Mouse (Mus musculus) kidney, adult 18-20 months (tissue): Measurements from ENCODE around the gene Rbm39.
A peak's percentile ranks its signal among the peaks of the same experiment; 100 is the strongest.
"Not testable (repeated sequence)": the region's sequence is repeated elsewhere in the genome, so short reads cannot be mapped to it uniquely, and the experiment has no call there.

Experiments used
- DNase-seq: peaks from one replicate; pipeline ENCODE4 v3.0.0; 2021

The Rbm39 gene

GRCm38 (mm10) chr2:156180094-156180821, at the start of gene Rbm39:
TSS of gene Rbm39 (minus strand) at chr2:156180238.
- DNase-seq, result peak; percentile 100

- no peak for DNase-seq
Measured at GRCm38 (mm10) chr2:156229171-156229570, 49.1 kb upstream of the Rbm39 start.

- no peak for DNase-seq
Measured at GRCm38 (mm10) chr2:156227689-156228088, 47.7 kb upstream of the Rbm39 start.

- no peak for DNase-seq
Measured at GRCm38 (mm10) chr2:156224043-156224442, 44.0 kb upstream of the Rbm39 start.

GRCm38 (mm10) chr2:156222100-156222499, 42.1 kb upstream of the Rbm39 start:
- DNase-seq, result no peak

GRCm38 (mm10) chr2:156217786-156218185, 37.7 kb upstream of the Rbm39 start:
- no peak for DNase-seq

GRCm38 (mm10) chr2:156203917-156204316, 23.9 kb upstream of the Rbm39 start:
- DNase-seq, result no peak

GRCm38 (mm10) chr2:156202848-156203437, 22.9 kb upstream of the Rbm39 start:
- peak; percentile 79 for DNase-seq

- no peak for DNase-seq
Measured at GRCm38 (mm10) chr2:156201486-156201885, 21.4 kb upstream of the Rbm39 start.

GRCm38 (mm10) chr2:156199944-156200343, 19.9 kb upstream of the Rbm39 start:
- DNase-seq, result no peak

- DNase-seq, result no peak
Measured at GRCm38 (mm10) chr2:156197129-156197911, 17.3 kb upstream of the Rbm39 start.

- peak; percentile 99 for DNase-seq
Measured at GRCm38 (mm10) chr2:156196302-156197128, 16.5 kb upstream of the Rbm39 start, which contains the start of gene Phf20. TSS of gene Phf20 (plus strand) at chr2:156196466.

- no peak for DNase-seq
Measured at GRCm38 (mm10) chr2:156194571-156194970, 14.5 kb upstream of the Rbm39 start.

- no peak for DNase-seq
Measured at GRCm38 (mm10) chr2:156193066-156193862, 13.2 kb upstream of the Rbm39 start.

- no peak for DNase-seq
Measured at GRCm38 (mm10) chr2:156192068-156192467, 12.0 kb upstream of the Rbm39 start.

- DNase-seq, result no peak
Measured at GRCm38 (mm10) chr2:156191540-156191939, 11.5 kb upstream of the Rbm39 start.

- no peak for DNase-seq
Measured at GRCm38 (mm10) chr2:156190004-156190896, 10.2 kb upstream of the Rbm39 start.

GRCm38 (mm10) chr2:156189241-156189640, 9.2 kb upstream of the Rbm39 start:
- DNase-seq, result not testable (repeated sequence)

GRCm38 (mm10) chr2:156181592-156181991, 1.6 kb upstream of the Rbm39 start:
- DNase-seq, result no peak

GRCm38 (mm10) chr2:156180824-156181590, 969 bp upstream of the Rbm39 start:
- DNase-seq, result no peak
